Mouse (Mus musculus) myocyte (in vitro differentiated cells): ENCODE data around the gene Dock4.

Source experiments
- CEBPB ChIP-seq: IDR thresholded peaks from 2 replicates; pipeline ENCODE4 v1.6.1; 2011; ENCODE audit warnings: mild to moderate bottlenecking, moderate library complexity; ENCODE audit not compliant: poor library complexity, insufficient read depth, severe bottlenecking
- E2F4 ChIP-seq: IDR thresholded peaks from one replicate; pipeline ENCODE4 v1.6.1; 2011; ENCODE audit warnings: mild to moderate bottlenecking, control low read depth, moderate library complexity; ENCODE audit not compliant: insufficient read depth
- MAX ChIP-seq: IDR thresholded peaks from one replicate; pipeline ENCODE4 v1.6.1; 2011; ENCODE audit warnings: low read depth, mild to moderate bottlenecking, control low read depth
- MYOD1 ChIP-seq, 3 experiments: IDR thresholded peaks; one replicate each; pipeline ENCODE4 v1.6.1; 2011; ENCODE audit warnings: control low read depth in 2 of 3, low read depth in 2 of 3, mild to moderate bottlenecking in 2 of 3, moderate library complexity in 1 of 3; ENCODE audit not compliant: insufficient read length in 2 of 3, control insufficient read depth in 1 of 3
- MYOG ChIP-seq, 3 experiments: IDR thresholded peaks; one replicate each; pipeline ENCODE4 v1.6.1; 2011; ENCODE audit warnings: control low read depth in 2 of 3, low read depth in 2 of 3, mild to moderate bottlenecking in 2 of 3; ENCODE audit not compliant: insufficient read length in 2 of 3, control insufficient read depth in 1 of 3, insufficient read depth in 1 of 3
- POLR2A ChIP-seq: IDR thresholded peaks from one replicate; pipeline ENCODE4 v1.6.1; 2011; ENCODE audit warnings: low read depth, mild to moderate bottlenecking, control low read depth, moderate library complexity; ENCODE audit not compliant: insufficient read length
- POLR2AphosphoS2 ChIP-seq: IDR thresholded peaks from one replicate; pipeline ENCODE4 v1.6.1; 2011; ENCODE audit warnings: low read depth, control low read depth; ENCODE audit not compliant: insufficient read length
- REST ChIP-seq: IDR thresholded peaks from one replicate; pipeline ENCODE4 v1.6.1; 2011; ENCODE audit warnings: mild to moderate bottlenecking, control low read depth, moderate library complexity; ENCODE audit not compliant: insufficient read depth, insufficient read length
- SRF ChIP-seq: IDR thresholded peaks from one replicate; pipeline ENCODE4 v1.6.1; 2011; ENCODE audit warnings: low read depth; ENCODE audit not compliant: control insufficient read depth, insufficient read length
- TCF12 ChIP-seq: IDR thresholded peaks from one replicate; pipeline ENCODE4 v1.6.1; 2011; ENCODE audit warnings: mild to moderate bottlenecking, control low read depth; ENCODE audit not compliant: poor library complexity, insufficient read depth, severe bottlenecking
- TCF3 ChIP-seq: IDR thresholded peaks from one replicate; pipeline ENCODE4 v1.6.1; 2011; ENCODE audit warnings: low read depth, control low read depth; ENCODE audit not compliant: insufficient read length
- USF1 ChIP-seq: IDR thresholded peaks from one replicate; pipeline ENCODE4 v1.6.1; 2011; ENCODE audit warnings: low read depth, mild to moderate bottlenecking, control low read depth, moderate library complexity

DNA sequence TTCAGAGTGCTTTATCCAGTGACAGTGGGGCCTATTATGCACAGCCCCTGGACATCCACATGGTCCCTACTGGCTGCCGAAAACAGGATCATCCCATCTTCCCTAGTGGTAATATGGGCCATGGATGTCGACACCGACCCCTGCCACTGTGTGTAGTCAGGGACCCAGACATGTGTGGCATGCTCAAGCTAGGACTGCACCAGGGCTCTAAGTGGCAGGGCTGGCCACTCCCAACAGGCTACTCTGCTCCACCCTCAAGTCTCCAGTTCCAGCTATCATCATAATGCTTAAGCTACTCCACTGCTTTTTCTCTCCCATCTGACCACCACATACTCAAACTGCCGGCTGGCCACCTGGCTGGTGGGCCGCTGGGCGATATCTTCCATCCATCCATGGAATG is 439.6 kb downstream of the Dock4 start:
- TF ChIP-seq POLR2A (no peak), E2F4 (no peak), USF1 (no peak), MYOD1 (IDR thresholded peaks at IDR 0.05; ENCODE audit: control insufficient read depth in 1 of 3, insufficient read length in 2 of 3, low read depth in 2 of 3) (no peak), TCF3 (no peak), CEBPB (no peak), TCF12 (no peak), MYOG (IDR thresholded peaks at IDR 0.05; ENCODE audit: control insufficient read depth in 1 of 3, insufficient read depth in 1 of 3, insufficient read length in 2 of 3, low read depth in 2 of 3) (no peak), POLR2AphosphoS2 (no peak), MAX (no peak), SRF (no peak), REST (no peak)
